Mouse (Mus musculus) thymus, postnatal 0 days (tissue): ENCODE measurements around the gene Ddx49. TPM values are rescaled to one million over a fixed set of nuclear protein-coding genes. Genes with fewer than 3 reads are reported as not detected.

Source experiments
- DNase-seq: peaks from one replicate; pipeline ENCODE4 v3.0.0-alpha.2; 2015; ENCODE audit warnings: low spot score
- polyA plus RNA-seq: library from polyadenylated mRNA; unstranded; fragments of >200 nt; fragmentation: Nextera tagmentation; extraction: Ambion mirVana; gene quantifications from 2 replicates; pipeline ENCODE4 v1.2.1, GENCODE M21; 2015

Ddx49 gene
- polyA plus RNA-seq, 1 experiment from 2014 or later, result 58.1 TPM

DNA sequence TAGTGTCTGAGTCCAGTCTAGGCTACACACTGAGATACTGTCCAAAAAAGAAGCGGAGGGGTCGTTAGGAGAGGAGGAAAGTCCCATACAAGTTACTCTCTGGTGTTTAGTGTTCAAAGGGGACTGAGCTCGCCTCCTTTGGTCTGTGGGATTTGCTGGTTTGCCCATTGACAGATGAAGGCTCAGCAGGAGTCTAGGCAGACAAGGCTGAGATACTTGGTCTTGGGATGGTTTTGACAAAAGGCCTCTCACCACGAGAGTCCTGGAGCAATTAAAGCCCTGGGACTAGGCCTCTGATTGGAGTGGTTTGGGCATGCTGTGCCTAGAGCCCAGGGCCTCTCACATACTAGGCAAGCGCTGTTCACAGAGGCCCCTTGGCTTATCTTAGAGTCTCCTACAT, 34.0 kb downstream of the Ddx49 start:
- DNase-seq, result no peak

DNA sequence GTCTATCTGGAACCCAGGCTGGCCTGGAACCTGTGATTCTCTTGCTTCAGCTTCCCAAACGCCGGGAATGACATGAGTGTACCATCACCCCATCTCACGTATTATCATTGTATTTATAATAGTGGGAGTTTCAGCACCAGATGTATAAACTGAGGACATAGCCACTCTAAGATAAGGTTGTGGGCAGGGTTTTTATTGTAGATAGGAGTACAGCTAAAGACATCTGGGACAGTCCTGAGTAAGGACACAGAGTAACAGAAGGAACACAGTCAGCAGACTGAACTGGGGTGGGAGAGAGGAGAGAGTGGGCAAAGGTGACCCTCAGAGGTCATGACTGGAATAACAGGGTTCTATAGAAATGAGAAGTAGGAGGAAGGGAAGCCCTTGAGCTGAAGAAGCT, 34.6 kb downstream of the Ddx49 start:
- DNase-seq, result no peak

DNA sequence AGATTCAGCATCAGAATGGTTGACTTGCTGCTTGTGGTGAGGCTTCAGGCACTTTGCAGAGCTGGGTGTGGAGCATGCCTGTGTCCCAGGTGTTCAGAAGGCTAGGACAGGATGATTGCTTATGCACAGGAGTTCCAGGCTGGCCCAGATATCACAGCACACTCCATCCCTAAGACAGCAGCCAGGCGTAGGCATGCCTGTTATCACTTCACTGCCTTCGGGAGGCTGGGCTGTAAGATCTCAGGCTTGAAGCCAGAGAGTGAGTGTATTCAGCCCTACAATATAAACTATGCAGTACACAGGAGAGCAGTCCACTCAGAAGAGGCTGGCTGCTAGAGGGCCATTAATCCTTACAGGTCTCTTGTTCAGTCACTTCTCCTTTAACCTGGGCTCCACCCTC, 43.2 kb downstream of the Ddx49 start:
- DNase-seq, result no peak

GRCm38 (mm10) chr8:70258600-70258999, 43.7 kb downstream of the Ddx49 start:
- DNase-seq, result no peak

GRCm38 (mm10) chr8:70257456-70257855, 44.8 kb downstream of the Ddx49 start:
- no peak for DNase-seq

DNA sequence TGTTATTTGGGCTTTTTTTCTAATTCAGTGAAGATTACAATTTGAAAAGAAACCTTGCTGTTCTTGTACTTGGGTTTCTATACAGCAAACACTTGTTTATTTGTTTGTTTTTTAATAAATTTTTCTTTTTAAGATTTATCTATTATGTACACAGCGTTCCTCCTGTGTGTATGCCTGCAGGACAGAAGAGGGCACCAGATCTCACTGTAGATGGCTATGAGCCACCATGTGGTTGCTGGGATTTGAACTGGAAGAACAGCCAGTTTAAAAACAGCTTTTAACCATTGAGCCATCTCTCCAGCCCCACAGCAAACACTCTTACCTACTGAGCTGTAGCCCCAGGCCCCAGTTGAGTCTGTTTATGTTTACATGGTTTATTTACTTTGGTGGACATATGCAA, 47.7 kb downstream of the Ddx49 start:
- no peak for DNase-seq

DNA sequence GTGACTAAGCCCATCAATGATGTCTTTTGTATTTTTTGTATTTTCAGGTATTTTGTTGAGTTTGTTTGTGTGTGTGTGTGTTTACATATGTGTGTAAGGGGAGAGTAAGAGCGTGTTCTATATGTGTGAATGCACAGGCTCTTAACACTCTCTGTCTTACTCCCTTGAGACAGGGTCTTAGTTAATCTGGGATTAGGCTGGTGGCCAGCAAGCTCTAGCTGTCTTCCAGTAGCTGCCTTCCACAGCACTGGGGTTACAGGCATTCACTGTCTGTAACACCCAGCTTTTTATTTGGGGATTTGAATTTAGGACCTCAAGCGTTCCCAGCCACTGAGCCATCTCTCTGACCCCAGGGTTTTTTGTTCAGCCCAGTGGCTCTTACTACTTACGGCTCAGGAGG, 54.4 kb downstream of the Ddx49 start:
- no peak for DNase-seq

DNA sequence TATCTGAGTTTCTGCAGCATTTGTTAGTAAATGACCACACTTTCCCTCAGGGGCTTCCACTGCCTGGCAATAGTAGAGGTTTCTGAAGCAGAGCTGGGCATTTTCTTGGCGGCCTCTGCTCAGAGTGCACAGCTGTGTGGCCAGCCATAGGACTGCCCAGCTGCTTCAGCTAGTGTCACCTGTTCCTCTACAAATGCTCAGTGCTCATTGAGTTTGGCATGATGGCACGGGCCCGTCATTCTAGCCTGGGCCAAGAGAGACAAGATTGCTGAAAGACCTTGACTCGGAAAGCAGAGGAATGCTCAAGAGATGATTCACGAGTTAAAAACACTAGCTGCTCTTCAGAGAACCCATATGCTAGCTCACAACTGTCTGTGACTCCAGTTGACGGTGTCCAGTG, 55.7 kb downstream of the Ddx49 start:
- DNase-seq, result no peak

Other genes with a start within 250 kb of the Ddx49 start
- 0.43 and 0.62 TPM in 2 replicates for gene Tm6sf2, start 229.6 kb downstream of the Ddx49 start, polyA plus RNA-seq
- 0.07 TPM in 1 of 2 replicates, not detected in the other for gene Hapln4, start 219.0 kb downstream of the Ddx49 start, polyA plus RNA-seq
- gene Ncan, start 181.6 kb downstream of the Ddx49 start, polyA plus RNA-seq, result 0.03 and 0.05 TPM in 2 replicates
- 51.9 and 60.6 TPM in 2 replicates for gene Nr2c2ap, start 171.2 kb downstream of the Ddx49 start, polyA plus RNA-seq
- 21.7 and 24.1 TPM in 2 replicates for gene Rfxank, start 163.3 kb downstream of the Ddx49 start, polyA plus RNA-seq
- gene Borcs8, start 163.0 kb downstream of the Ddx49 start, polyA plus RNA-seq, result 67.0 and 88.3 TPM in 2 replicates
- 7.5 and 9.8 TPM in 2 replicates for gene Mef2b, start 162.8 kb downstream of the Ddx49 start, polyA plus RNA-seq
- 41.5 and 44.1 TPM in 2 replicates for gene Tmem161a, start 130.1 kb downstream of the Ddx49 start, polyA plus RNA-seq
- gene Slc25a42, start 90.2 kb downstream of the Ddx49 start, polyA plus RNA-seq, result 6.2 and 9.0 TPM in 2 replicates
- gene Sugp2, start 68.3 kb downstream of the Ddx49 start, polyA plus RNA-seq, result 29.6 and 34.5 TPM in 2 replicates
- 17.9 and 18.4 TPM in 2 replicates for gene Armc6, start 68.0 kb downstream of the Ddx49 start, polyA plus RNA-seq
- gene Homer3, start 19.7 kb downstream of the Ddx49 start, polyA plus RNA-seq, result 25.7 and 26.9 TPM in 2 replicates
- 314 and 316 TPM in 2 replicates for gene Cope, start within 50 bp of the Ddx49 start, polyA plus RNA-seq
- 0.19 and 0.40 TPM in 2 replicates for gene Cers1, start 13.3 kb upstream of the Ddx49 start, polyA plus RNA-seq
- gene Gdf1, start 27.3 kb upstream of the Ddx49 start, polyA plus RNA-seq, result 0.13 TPM in 1 of 2 replicates, not detected in the other
- gene Upf1, start 50.8 kb upstream of the Ddx49 start, polyA plus RNA-seq, result 16.4 and 22.6 TPM in 2 replicates
- 1.6 and 2.2 TPM in 2 replicates for gene Comp, start 71.1 kb upstream of the Ddx49 start, polyA plus RNA-seq
- 7.4 and 8.0 TPM in 2 replicates for gene Crtc1, start 137.1 kb upstream of the Ddx49 start, polyA plus RNA-seq
- gene Klhl26, start 174.5 kb upstream of the Ddx49 start, polyA plus RNA-seq, result 8.0 and 8.4 TPM in 2 replicates
- 0.09 and 0.10 TPM in 2 replicates for gene Tmem59l, start 184.9 kb upstream of the Ddx49 start, polyA plus RNA-seq
- gene Crlf1, start 190.7 kb upstream of the Ddx49 start, polyA plus RNA-seq, result 0.10 and 0.27 TPM in 2 replicates
- gene Rex1bd, start 204.3 kb upstream of the Ddx49 start, polyA plus RNA-seq, result 170 and 181 TPM in 2 replicates
- 1,327 and 1,441 TPM in 2 replicates for gene Uba52, start 208.3 kb upstream of the Ddx49 start, polyA plus RNA-seq
- gene Fkbp8, start 225.2 kb upstream of the Ddx49 start, polyA plus RNA-seq, result 309 and 319 TPM in 2 replicates
- 66.8 and 68.6 TPM in 2 replicates for gene Kxd1, start 225.5 kb upstream of the Ddx49 start, polyA plus RNA-seq
- gene Ell, start 237.0 kb upstream of the Ddx49 start, polyA plus RNA-seq, result 13.5 and 14.2 TPM in 2 replicates